Mouse (Mus musculus) neural tube, embryonic 11.5 days (tissue): Measurements from ENCODE around the gene Mfsd4b3. TPM values are rescaled to one million over a fixed set of nuclear protein-coding genes. Genes with fewer than 3 reads are reported as not detected.
"Not testable (repeated sequence)": the region's sequence is repeated elsewhere in the genome, so short reads cannot be mapped to it uniquely, and the experiment has no call there.

Experiments
- ATAC-seq: fragments of 200-750 bp; cut with Nextera tagmentation; 2 replicates; pipeline ENCODE4 v1.8.0; 2017; ENCODE audit warnings: moderate number of reproducible peaks, mild to moderate bottlenecking, moderate TSS enrichment, moderate library complexity; ENCODE audit not compliant: insufficient read depth, low FRiP score, low TSS enrichment
- DNase-seq: peaks from one replicate; pipeline ENCODE4 v3.0.0-alpha.2; 2015; ENCODE audit warnings: low spot score
- H3K27ac ChIP-seq: fragments of 300-500 bp; sonication (generic); 2 replicates; pipeline ENCODE4 v1.5.1; 2014; ENCODE audit warnings: low read depth, mild to moderate bottlenecking, low read length
- H3K27me3 ChIP-seq: fragments of 300-500 bp; sonication (generic); 2 replicates; pipeline ENCODE4 v1.6.1; 2014; ENCODE audit warnings: mild to moderate bottlenecking, low read length, mixed read lengths; ENCODE audit not compliant: control insufficient read depth, insufficient read depth
- H3K36me3 ChIP-seq: fragments of 300-500 bp; sonication (generic); 2 replicates; pipeline ENCODE4 v1.6.1; 2014; ENCODE audit warnings: mild to moderate bottlenecking, low read length, moderate library complexity, mixed read lengths; ENCODE audit not compliant: control insufficient read depth, insufficient read depth
- H3K4me1 ChIP-seq: fragments of 300-500 bp; sonication (generic); 2 replicates; pipeline ENCODE4 v1.6.1; 2014; ENCODE audit warnings: low read length, mixed read lengths; ENCODE audit not compliant: control insufficient read depth, insufficient read depth
- H3K4me2 ChIP-seq: fragments of 300-500 bp; sonication (generic); 2 replicates; pipeline ENCODE4 v1.6.1; 2014; ENCODE audit warnings: low read depth, mild to moderate bottlenecking, moderate library complexity
- H3K4me3 ChIP-seq: fragments of 300-500 bp; sonication (generic); 2 replicates; pipeline ENCODE4 v1.5.1; 2014; ENCODE audit warnings: low read depth, low read length
- H3K9ac ChIP-seq: fragments of 300-500 bp; sonication (generic); 2 replicates; pipeline ENCODE4 v1.6.1; 2014; ENCODE audit warnings: mild to moderate bottlenecking, low read length
- H3K9me3 ChIP-seq: fragments of 300-500 bp; sonication (generic); 2 replicates; pipeline ENCODE4 v1.6.1; 2016; ENCODE audit warnings: low read length; ENCODE audit not compliant: control insufficient read depth
- WGBS: fragments of 180-500 bp; shearing (Covaris S2); extraction: QIAGEN DNeasy Blood & Tissue Kit; methylation state at CpG from one replicate; pipeline ENCODE4 v1.1.7; 2014; 5-methylcytosine and 5-hydroxymethylcytosine counted together
- polyA plus RNA-seq: library from polyadenylated mRNA; unstranded; fragments of >200 nt; fragmentation: Nextera tagmentation; extraction: Ambion mirVana; gene quantifications from 2 replicates; pipeline ENCODE4 v1.2.1, GENCODE M21; 2014

Mfsd4b3 gene
- polyA plus RNA-seq, 1 experiment from 2014 or later, result not detected

- H3K9ac ChIP-seq, result no peak overlapping the region
- no peaks in the 10 kb centered on the region for H3K36me3 ChIP-seq
- ATAC-seq (no peak), DNase-seq (no peak)
- H3K4me3 ChIP-seq, result no peak overlapping the region
- H3K27me3 ChIP-seq, result no peaks in the 10 kb centered on the region
- H3K4me2 ChIP-seq, result no peak overlapping the region
- H3K9me3 ChIP-seq, result no peaks in the 10 kb centered on the region
- H3K27ac ChIP-seq, result no peak overlapping the region
- no peaks in the 10 kb centered on the region for H3K4me1 ChIP-seq
- 92% methylated on average over 2 of the region's 2 CpGs for WGBS
These were observed 4.8 kb downstream of the Mfsd4b3 start for GRCm38 (mm10) chr10:39955163-39955562.

DNA sequence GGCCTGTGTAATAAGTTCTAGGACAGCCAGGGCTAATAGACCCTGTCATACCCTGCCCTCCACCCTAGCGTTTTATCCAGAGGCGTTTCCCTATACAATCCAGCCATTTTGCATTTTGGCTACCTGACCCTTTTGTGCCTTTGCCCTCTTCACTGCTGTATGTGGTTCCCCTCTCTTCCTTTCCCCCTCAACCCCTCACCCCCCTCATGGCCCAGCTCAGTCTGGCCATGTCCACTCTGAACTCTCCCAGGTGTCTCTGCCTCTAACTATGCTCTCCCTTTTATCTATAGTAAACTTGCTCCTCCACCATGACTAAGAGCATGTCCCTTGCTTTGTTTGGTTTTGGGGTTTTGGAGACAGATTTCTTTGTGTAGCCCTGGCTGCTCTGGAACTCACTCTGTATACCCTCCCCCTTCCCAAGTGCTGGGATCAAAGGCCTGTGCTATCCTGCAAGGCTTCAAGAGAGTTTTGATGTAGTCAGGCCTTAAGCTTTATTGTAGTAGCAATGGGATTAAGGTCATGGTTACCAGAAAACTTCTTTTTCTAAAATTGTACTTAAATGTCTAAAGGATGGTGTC is 10.5 kb downstream of the Mfsd4b3 start:
- ATAC-seq (no peak), DNase-seq (no peak)
- H3K27ac ChIP-seq, result no peak overlapping the region
- H3K4me1 ChIP-seq, result no peaks in the 10 kb centered on the region
- H3K9me3 ChIP-seq, result no peaks in the 10 kb centered on the region
- H3K4me3 ChIP-seq, result no peak overlapping the region
- 89% methylated on average over 2 of the region's 2 CpGs for WGBS
- no peaks in the 10 kb centered on the region for H3K27me3 ChIP-seq
- H3K36me3 ChIP-seq, result no peaks in the 10 kb centered on the region
- H3K4me2 ChIP-seq, result no peak overlapping the region
- H3K9ac ChIP-seq, result no peak overlapping the region

DNA sequence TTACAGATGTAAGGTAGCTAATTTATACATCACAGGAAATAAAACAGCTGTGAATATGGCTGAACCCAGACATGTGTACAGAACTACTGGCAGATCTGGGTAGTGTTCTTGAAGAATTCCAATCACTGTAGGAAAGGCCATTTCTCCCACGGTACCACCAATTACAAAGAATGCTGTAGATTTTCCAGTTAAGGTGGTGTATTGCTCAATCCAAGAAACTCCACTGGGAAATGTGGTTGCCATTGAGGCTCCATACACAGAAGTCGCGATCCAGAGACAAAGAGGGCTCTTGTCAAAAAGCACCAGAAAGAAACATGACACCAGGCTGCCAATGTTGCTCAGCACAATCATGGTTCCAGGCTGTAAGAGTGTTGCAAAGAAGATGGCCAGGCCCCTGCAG is 12.8 kb downstream of the Mfsd4b3 start:
- H3K9ac ChIP-seq, H3K36me3 ChIP-seq, ATAC-seq, H3K27me3 ChIP-seq, H3K4me2 ChIP-seq, DNase-seq, H3K27ac ChIP-seq, H3K4me1 ChIP-seq, H3K4me3 ChIP-seq, H3K9me3 ChIP-seq: not testable (repeated sequence)
- 72% methylated on average over 3 of the region's 3 CpGs for WGBS

DNA sequence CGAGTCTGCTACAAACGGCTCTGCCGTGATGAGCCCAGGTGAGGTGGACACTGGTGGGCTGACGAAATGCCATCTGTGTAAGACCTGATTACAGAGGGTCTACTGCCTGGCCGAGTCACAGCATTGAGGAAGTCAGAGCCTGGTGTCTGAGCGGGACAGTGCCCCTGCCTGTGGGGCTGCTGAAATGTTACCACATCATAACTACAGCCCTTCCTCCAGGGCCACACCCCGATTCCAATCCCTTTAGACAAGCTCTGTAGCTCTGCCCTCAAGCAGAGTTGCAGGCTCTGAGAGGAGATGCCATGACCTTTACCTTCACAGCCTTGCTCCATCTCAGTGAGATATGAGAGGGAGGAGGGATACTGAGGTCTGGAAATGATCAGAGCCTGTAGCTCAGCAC is 23.4 kb downstream of the Mfsd4b3 start:
- ATAC-seq, result no peak
- WGBS, result 82% methylated on average over 7 of the region's 7 CpGs

DNA sequence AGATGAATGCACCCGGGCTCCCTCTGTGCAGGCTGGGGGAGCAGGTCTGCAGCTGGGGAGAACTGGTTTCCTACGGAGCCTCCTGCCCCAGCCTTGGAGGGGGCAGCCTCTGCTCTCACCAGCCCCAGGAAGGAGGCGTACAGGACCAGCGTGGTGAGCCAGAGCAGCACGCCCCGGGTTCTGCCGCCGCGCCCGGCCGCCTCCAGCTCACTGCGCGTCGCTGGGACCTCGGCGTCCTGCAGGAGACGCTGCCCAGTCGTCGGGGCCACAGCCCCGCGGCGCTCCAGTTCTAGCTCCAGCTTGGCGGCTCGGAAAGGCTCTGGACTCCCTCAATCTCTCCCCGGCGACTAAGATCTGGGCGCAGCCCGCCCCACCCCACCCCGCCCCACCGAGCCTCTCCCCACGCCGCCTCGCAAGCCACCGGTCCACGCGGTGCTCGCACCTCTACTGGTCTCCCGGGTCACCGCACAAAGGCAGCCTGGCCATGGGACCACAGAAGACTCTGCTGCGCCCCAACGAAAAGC is 33.3 kb downstream of the Mfsd4b3 start, which contains the start of gene Mfsd4b2:
TSS of gene Mfsd4b2 (minus strand) at position 308 of the 524 bp plus-strand sequence.
- Histone ChIP-seq H3K36me3 (no peaks in the 10 kb centered on the region), H3K4me1 (no peaks in the 10 kb centered on the region), H3K27ac (no peak within 1 kb of the TSS), H3K9me3 (no peaks in the 10 kb centered on the region), H3K4me2 (peak within 1 kb of the TSS; percentile 73), H3K9ac (peak within 1 kb of the TSS; percentile 61), H3K27me3 (peaks cover 10% of the 10 kb centered on the region), H3K4me3 (peak within 1 kb of the TSS; percentile 38)
- under 1% methylated on average over 41 of the region's 41 CpGs for WGBS
- ATAC-seq (peak; percentile 50; the same call in 1 of the 2 replicates), DNase-seq (peak; percentile 65)

More for the DNA sequence above, 23.4 kb downstream of the Mfsd4b3 start:
- DNase-seq, result no peak
- Histone ChIP-seq H3K27me3 (no peaks in the 10 kb centered on the region), H3K9me3 (no peaks in the 10 kb centered on the region), H3K27ac (no peak overlapping the region), H3K4me1 (no peaks in the 10 kb centered on the region), H3K4me3 (no peak overlapping the region), H3K36me3 (no peaks in the 10 kb centered on the region), H3K4me2 (no peak overlapping the region), H3K9ac (no peak overlapping the region)

- ATAC-seq, H3K4me2 ChIP-seq, H3K36me3 ChIP-seq, H3K4me3 ChIP-seq, H3K9me3 ChIP-seq, H3K27ac ChIP-seq, H3K4me1 ChIP-seq, H3K9ac ChIP-seq, DNase-seq: not testable (repeated sequence)
- 77% methylated on average over 8 of the region's 8 CpGs for WGBS
- peaks cover 10% of the 10 kb centered on the region for H3K27me3 ChIP-seq
These were observed 35.4 kb downstream of the Mfsd4b3 start for GRCm38 (mm10) chr10:39924556-39924955.

DNA sequence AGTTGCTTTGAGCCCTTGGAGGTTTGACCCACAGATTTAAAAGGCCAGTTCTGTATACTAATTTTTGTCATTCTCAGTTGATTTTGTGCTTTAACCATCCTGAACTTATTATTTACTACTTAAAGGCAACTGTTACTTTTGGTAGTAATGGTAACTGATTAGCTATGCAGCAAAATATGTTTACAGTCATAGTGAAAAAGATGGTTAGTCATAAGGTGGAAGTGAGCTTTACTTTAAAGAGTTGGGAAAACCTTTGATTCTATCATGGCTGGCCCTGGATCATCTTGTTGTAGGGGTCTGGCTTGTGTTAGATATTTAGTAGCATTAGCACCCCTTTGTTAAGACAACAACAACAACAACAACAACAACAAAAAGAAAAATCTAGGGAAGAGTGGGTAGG is 47.3 kb downstream of the Mfsd4b3 start:
- Histone ChIP-seq H3K4me2 (no peak overlapping the region), H3K4me1 (no peaks in the 10 kb centered on the region), H3K9ac (no peak overlapping the region), H3K27ac (no peak overlapping the region), H3K36me3 (no peaks in the 10 kb centered on the region), H3K9me3 (no peaks in the 10 kb centered on the region), H3K4me3 (no peak overlapping the region), H3K27me3 (no peaks in the 10 kb centered on the region)
- DNase-seq, result no peak
- ATAC-seq, result no peak

DNA sequence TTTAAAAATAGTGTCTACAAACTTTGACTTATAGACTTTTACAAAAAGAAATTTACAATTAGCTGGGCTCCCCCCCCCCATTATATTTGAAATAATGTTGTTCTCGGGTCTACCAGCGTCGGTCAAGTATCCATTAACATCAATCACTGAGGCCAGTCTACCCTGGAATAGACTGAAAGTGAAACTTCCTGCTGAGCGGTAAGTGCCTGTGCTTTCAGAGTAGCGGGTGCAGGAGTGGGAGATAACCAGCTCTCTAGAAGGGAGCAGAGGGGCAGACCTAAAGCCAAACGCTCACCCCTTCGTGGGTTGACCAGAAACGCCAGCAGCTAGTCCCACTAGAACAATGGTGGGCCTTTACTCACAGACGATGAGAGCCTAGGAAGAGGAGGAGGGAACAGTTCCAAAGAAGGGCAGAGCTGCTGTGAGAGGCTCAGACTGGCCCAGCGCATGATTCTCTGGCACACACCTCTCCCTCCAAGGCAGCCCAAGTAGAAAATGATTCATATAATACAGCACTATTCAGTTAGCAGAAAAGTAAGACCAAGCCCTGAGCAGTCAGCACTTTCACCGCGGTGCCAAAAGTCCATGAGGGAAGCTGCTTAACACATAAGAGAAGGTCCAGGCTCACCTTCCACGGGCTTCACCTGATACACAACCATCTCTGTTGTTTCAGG is 51.0 kb downstream of the Mfsd4b3 start:
- DNase-seq (no peak), ATAC-seq (no peak)
- no peak overlapping the region for H3K4me3 ChIP-seq
- no peak overlapping the region for H3K9ac ChIP-seq
- no peaks in the 10 kb centered on the region for H3K36me3 ChIP-seq
- 74% methylated on average over 13 of the region's 13 CpGs for WGBS
- no peaks in the 10 kb centered on the region for H3K4me1 ChIP-seq
- no peak overlapping the region for H3K4me2 ChIP-seq
- H3K27ac ChIP-seq, result no peak overlapping the region
- H3K9me3 ChIP-seq, result no peaks in the 10 kb centered on the region
- no peaks in the 10 kb centered on the region for H3K27me3 ChIP-seq
